Mouse (Mus musculus) liver, embryonic 14.5 days (tissue): ENCODE results near the gene Fam210b.

Experiments
- CTCF ChIP-seq: IDR thresholded peaks from 2 replicates; pipeline ENCODE4 v1.5.1; 2016; ENCODE audit warnings: antibody characterized with exemption, low read depth, control low read depth
- EP300 ChIP-seq: IDR thresholded peaks from 2 replicates; pipeline ENCODE4 v1.6.1; 2016; ENCODE audit warnings: antibody characterized with exemption, low read depth

DNA sequence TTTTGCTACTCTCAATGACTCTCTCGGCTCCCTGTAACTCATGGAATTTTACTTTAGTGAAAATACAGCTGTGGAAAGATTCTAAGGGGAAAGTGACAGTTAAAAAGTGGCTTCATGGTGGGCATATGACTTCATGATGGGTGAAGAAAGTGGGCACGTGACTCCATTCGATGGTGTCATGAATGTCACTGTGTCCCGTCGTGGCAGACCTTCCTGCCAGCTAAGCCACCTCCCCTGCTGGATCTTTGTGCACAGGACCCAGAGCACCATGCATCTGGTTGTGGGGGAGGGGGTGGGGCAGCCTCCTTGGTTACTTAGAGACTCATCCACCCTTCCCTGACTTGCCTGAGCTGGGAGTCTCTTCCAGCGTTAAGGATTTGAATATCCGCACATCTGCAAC lies 58.9 kb downstream of the Fam210b start:
- TF ChIP-seq CTCF (no peak), EP300 (no peak)
